Mouse (Mus musculus) adrenal gland, postnatal 25 days (tissue): ENCODE measurements at regions not wholly inside any gene's neighbourhood (a gene's known extent, or its start where the extent isn't known, plus 50 kb on each side); places are given as distances from the start of the nearest gene placed in this dataset.

Experiments used
- DNase-seq: peaks from one replicate; pipeline ENCODE4 v3.0.0; 2021; ENCODE audit warnings: mixed read lengths

DNA sequence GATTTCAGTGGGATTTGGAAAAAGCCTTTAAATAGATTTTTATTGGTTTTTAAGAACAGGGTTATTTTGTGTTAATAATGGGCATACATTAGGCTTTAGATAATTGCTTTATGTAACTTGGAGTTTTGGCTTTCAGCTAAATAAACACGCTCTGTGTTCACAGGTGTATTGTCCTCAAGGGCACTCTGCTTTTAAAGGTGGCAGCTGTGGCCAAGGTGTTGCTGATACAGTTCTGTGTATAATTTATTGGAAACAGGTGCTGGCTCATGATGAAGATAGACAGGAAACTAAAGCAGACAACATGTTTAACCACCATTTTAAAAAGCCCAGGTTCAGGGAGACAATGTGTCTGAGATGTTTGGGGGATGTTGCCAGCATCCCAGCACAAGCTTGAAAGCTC, 242.3 kb upstream of the Lrtm1 start:
- DNase-seq = no peak

GRCm38 (mm10) chr14:28777791-28778190, 240.2 kb upstream of the Lrtm1 start:
- no peak for DNase-seq

GRCm38 (mm10) chr14:28781660-28782059, 236.3 kb upstream of the Lrtm1 start:
- DNase-seq = peak; percentile 13

DNA sequence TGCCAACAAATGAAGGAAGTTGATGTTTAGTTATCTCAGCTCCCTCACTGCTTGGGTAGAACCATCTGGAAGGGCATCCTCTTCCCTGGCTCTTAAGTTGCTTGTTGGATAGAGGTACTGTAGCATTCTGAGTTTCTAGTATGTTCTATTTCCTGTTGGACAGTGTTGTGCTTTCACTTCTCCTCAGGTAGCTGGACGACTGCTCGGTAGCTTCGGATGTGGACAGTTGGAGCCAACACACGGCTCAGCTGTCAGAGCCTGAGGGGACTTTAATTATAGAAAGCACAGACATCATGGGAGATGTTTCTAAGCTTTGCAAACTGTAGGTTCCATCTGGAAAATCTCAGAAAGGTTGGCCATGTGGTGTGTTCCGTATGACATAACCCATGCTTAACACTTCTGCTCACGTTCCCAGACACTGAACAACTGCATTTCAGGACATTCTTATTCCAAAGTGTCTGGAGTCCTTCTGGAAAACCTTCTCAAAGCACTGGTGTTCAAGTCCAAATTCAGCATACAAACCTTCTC, 233.8 kb upstream of the Lrtm1 start:
- DNase-seq = no peak

GRCm38 (mm10) chr14:28798290-28798689, 219.7 kb upstream of the Lrtm1 start:
- no peak for DNase-seq

DNA sequence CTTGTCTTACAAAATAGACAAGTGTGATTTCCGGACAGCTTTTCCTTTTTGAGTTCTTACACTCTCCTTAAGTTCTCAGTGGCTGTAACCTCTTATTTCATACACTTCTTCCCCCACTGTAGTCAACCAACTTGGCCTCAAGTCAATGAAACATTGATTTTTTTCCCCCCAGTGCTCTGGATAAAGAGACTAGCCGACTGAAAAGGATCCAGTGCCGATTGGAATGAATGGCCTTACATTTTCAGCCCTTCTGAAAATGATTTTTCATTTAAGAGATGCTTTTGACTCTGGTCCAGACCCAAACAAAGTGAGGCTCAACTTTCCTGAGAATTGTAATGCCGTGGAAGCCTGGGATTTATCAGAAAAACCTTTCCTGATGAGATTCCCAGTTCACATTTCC, 216.3 kb upstream of the Lrtm1 start:
- no peak for DNase-seq

DNA sequence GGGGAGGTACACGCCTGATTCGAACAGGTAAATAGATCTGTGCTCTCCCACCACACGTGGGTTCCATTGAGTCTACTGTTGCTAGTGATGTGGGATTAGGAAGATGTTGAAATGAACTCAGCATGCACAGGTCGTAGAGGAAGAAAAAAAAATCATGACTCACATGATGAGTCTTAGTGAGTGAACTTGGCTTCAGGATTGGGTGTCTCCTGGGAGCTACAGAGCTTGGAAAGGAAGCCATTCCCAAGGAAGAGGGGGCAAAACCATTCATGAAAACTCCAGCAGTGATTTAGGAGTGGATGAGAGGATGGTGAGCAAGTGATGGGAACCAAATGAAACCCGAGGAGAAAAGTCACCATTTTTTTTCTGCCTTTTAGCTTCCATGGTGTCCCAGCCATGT, 215.9 kb upstream of the Lrtm1 start:
- no peak for DNase-seq

DNA sequence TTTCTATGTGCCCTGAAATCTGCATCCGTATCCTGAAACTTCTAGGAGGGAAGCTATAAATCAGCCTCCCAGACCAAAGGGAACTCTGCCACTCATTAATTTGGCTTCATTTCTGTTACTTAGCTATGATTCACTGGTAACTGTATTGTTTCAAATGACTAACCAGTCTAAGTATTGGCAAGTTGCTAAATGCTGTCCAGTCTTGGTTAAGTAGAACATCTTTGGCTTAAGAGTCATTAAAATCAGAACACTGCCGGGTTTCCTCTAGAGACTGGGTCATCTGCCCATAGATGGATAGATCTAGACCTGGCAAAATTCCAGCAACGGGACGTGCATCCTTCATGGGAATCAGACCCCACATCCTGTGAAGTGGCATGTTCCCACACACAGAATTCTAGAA, 209.9 kb upstream of the Lrtm1 start:
- no peak for DNase-seq

GRCm38 (mm10) chr14:28809355-28809754, 208.7 kb upstream of the Lrtm1 start:
- no peak for DNase-seq

DNA sequence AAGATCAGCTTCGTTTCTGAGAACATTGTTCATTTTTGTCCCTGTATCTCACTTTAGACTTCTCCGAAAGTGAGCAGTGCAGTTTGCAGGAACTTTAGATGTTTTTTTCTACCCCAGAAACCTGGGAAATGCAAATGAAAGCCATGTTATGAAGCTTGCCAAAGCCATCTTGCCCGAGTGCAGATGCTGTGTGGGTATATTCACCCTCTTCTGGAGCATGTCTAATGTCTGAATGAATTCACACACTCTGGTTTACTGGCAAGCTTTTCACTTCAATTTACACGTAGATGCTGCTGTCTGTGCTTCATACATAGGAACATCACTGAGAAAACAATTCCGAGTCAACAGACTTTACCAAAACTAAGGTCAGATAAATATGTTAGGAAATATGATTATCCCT, 197.0 kb upstream of the Lrtm1 start:
- no peak for DNase-seq

- no peak for DNase-seq
Observed at GRCm38 (mm10) chr14:28827186-28827585, 190.8 kb upstream of the Lrtm1 start.

DNA sequence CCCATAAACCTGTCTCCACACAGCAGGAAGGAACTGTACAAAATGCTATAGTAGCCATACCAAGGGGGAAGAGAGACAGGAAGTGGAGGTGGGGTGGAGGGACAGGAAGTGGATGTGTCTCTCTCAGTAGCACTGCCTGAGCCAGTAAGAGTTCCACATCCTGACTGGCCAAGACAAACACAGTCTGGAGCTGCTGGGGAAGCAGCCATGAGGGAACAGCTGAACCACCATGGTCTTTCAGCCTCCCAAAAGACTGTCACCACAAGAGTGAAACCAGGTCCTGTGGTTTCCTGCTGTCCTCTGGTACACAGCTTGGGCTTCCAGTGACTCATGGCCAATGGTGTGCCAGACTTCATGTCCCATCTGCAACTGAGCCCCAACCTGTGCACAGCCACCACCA, 180.9 kb upstream of the Lrtm1 start:
- no peak for DNase-seq

DNA sequence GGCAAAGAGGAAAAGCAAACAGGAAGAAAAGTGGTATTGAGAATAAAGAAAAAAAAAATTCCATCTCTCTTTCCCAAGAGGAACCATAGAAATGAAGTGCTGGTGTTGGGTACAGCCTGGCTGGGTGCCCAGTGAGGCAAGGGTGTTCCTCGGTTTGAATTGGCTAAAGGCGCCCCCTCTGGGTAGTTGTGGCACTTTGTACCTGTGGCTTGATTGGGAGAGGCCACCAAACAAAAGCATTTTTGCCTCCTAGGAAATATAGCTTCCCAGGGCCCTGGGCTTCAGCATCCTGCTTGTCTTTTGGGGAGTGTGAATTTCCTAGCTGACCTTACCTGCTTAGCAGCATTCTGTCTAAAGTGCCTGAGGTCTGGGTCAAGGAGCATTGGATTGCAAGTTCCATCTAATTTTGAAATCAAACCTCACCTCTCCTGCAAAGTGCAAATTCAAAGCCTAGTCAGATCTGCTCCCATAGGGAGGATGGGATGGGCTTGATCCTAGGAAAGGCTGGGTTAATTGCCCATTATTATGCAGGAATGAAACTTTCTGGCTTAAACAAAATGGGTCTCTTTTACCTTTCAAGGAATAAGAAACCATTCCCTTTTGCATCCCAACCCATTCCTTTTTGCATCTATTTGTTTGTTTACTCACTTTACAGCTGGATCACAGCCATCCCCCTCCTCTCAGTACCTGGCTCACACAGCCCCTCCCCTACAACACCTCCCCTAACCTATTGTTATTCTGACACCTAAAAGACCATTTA, 169.0 kb upstream of the Lrtm1 start:
- peak; percentile 48 for DNase-seq
